Mouse (Mus musculus): ENCODE measurements at regions not wholly inside any gene's neighbourhood (a gene's known extent, or its start where the extent isn't known, plus 50 kb on each side); places are given as distances from the start of the nearest gene placed in this dataset.

GRCm38 (mm10) chr1:77959309-77959708 is 237.6 kb downstream of the Pax3 start:
- H3K4me1 ChIP-seq (ENCODE audit: control insufficient read depth in 1 of 2, insufficient read depth in 2 of 2), result peaks cover 0 to 8% of the 10 kb centered on the region in 2 experiments; a peak in 2 of 4 replicates
- in situ Hi-C loops (cut with MboI; ENCODE audit: low pct_ligation_motif_present, low pct_unique_long_range_greater_than_20kb, low sequenced_read_pairs), result no loop called here
- no peaks in the 10 kb centered on the region for H3K27me3 ChIP-seq (replicated peaks)
- H3K79me2 ChIP-seq (replicated peaks; ENCODE audit: control insufficient read depth, extremely low read depth, insufficient read depth, poor library complexity, severe bottlenecking), result no peaks in the 10 kb centered on the region
- H3K9ac ChIP-seq (ENCODE audit: insufficient read depth, low read depth), result no peak overlapping the region
- dilution Hi-C loops (cut with MboI; ENCODE audit: extremely low pct_ligation_motif_present, extremely low pct_unique_long_range_greater_than_20kb, low sequenced_read_pairs), result no loop called here
- no peak overlapping the region for H3K4me2 ChIP-seq (ENCODE audit: insufficient read depth, low read depth, poor library complexity, severe bottlenecking)
- no peak overlapping the region for H3K4me3 ChIP-seq (replicated peaks in 1 of 3; ENCODE audit: low read depth in 2 of 3, low read length in 2 of 3, poor library complexity in 1 of 3)
- TF ChIP-seq MAFK (IDR thresholded peaks at IDR 0.05; ENCODE audit: insufficient replicate concordance, low read length) (peak; percentile 37; the same call in 1 of the 2 replicates), CHD1 (IDR thresholded peaks at IDR 0.05; ENCODE audit: low read depth, low read length) (no peak)
- no peaks in the 10 kb centered on the region for H3K36me3 ChIP-seq (replicated peaks in 1 of 2; ENCODE audit: control insufficient read depth in 1 of 2, insufficient read depth in 1 of 2, low read length in 1 of 2)
- DNase-seq (ENCODE audit: extremely low read depth), result peak; percentile 22
- no peak overlapping the region for H3K27ac ChIP-seq (ENCODE audit: insufficient read depth, low read depth)
- no peaks in the 10 kb centered on the region for H3K9me3 ChIP-seq (replicated peaks; ENCODE audit: low read length)

GRCm38 (mm10) chr1:77957156-77957767 is 239.7 kb downstream of the Pax3 start:
- Histone ChIP-seq H3K4me2 (ENCODE audit: insufficient read depth, low read depth, poor library complexity, severe bottlenecking) (no peak overlapping the region), H3K36me3 (replicated peaks in 1 of 2; ENCODE audit: control insufficient read depth in 1 of 2, insufficient read depth in 1 of 2, low read length in 1 of 2) (no peaks in the 10 kb centered on the region), H3K9ac (ENCODE audit: insufficient read depth, low read depth) (no peak overlapping the region), H3K4me1 (ENCODE audit: control insufficient read depth in 1 of 2, insufficient read depth in 2 of 2) (peaks cover 0 to 8% of the 10 kb centered on the region in 2 experiments; a peak in 2 of 4 replicates), H3K27ac (ENCODE audit: insufficient read depth, low read depth) (no peak overlapping the region), H3K4me3 (replicated peaks in 1 of 3; ENCODE audit: low read depth in 2 of 3, low read length in 2 of 3, poor library complexity in 1 of 3) (no peak overlapping the region), H3K9me3 (replicated peaks; ENCODE audit: low read length) (no peaks in the 10 kb centered on the region), H3K27me3 (replicated peaks) (no peaks in the 10 kb centered on the region), H3K79me2 (replicated peaks; ENCODE audit: control insufficient read depth, extremely low read depth, insufficient read depth, poor library complexity, severe bottlenecking) (no peaks in the 10 kb centered on the region)
- dilution Hi-C loops (cut with MboI; ENCODE audit: extremely low pct_ligation_motif_present, extremely low pct_unique_long_range_greater_than_20kb, low sequenced_read_pairs) (no loop called here), in situ Hi-C loops (cut with MboI; ENCODE audit: low pct_ligation_motif_present, low pct_unique_long_range_greater_than_20kb, low sequenced_read_pairs) (no loop called here)
- TF ChIP-seq JUN (IDR thresholded peaks at IDR 0.05; ENCODE audit: insufficient read depth, low read depth, low read length) (no peak), MYC (IDR thresholded peaks at IDR 0.05; ENCODE audit: low read depth, low read length) (no peak)
- no peak for DNase-seq (ENCODE audit: extremely low read depth)

- Histone ChIP-seq H3K4me1 (ENCODE audit: control insufficient read depth in 1 of 2, insufficient read depth in 2 of 2) (peaks cover 0 to 8% of the 10 kb centered on the region in 2 experiments; a peak in 1 of 4 replicates), H3K27ac (ENCODE audit: insufficient read depth, low read depth) (no peak overlapping the region), H3K36me3 (replicated peaks in 1 of 2; ENCODE audit: control insufficient read depth in 1 of 2, insufficient read depth in 1 of 2, low read length in 1 of 2) (no peaks in the 10 kb centered on the region), H3K27me3 (replicated peaks) (peaks cover 3% of the 10 kb centered on the region), H3K79me2 (replicated peaks; ENCODE audit: control insufficient read depth, extremely low read depth, insufficient read depth, poor library complexity, severe bottlenecking) (no peaks in the 10 kb centered on the region), H3K4me3 (replicated peaks in 1 of 3; ENCODE audit: low read depth in 2 of 3, low read length in 2 of 3, poor library complexity in 1 of 3) (no peak overlapping the region), H3K9ac (ENCODE audit: insufficient read depth, low read depth) (no peak overlapping the region), H3K9me3 (replicated peaks; ENCODE audit: low read length) (no peaks in the 10 kb centered on the region), H3K4me2 (ENCODE audit: insufficient read depth, low read depth, poor library complexity, severe bottlenecking) (0 out of 2 replicates have a peak overlapping the region, but pooled peaks have one; percentile 14)
- dilution Hi-C loops (cut with MboI; ENCODE audit: extremely low pct_ligation_motif_present, extremely low pct_unique_long_range_greater_than_20kb, low sequenced_read_pairs), result no loop called here
- DNase-seq (ENCODE audit: extremely low read depth), result no peak
- TF ChIP-seq HCFC1 (IDR thresholded peaks at IDR 0.05; ENCODE audit: low read depth, low read length) (no peak), USF1 (IDR thresholded peaks at IDR 0.05; ENCODE audit: low read depth, low read length) (no peak), ETS1 (conservative IDR thresholded peaks at IDR 0.05; ENCODE audit: low read depth, low read length) (no peak), JUND (conservative IDR thresholded peaks at IDR 0.05; ENCODE audit: low read depth, low read length) (no peak), RAD21 (IDR thresholded peaks at IDR 0.05; ENCODE audit: low read depth, low read length) (no peak), ZMIZ1 (IDR thresholded peaks at IDR 0.05; ENCODE audit: low read depth, low read length) (no peak), MAX (IDR thresholded peaks at IDR 0.05; ENCODE audit: low read length) (no peak), ZNF384 (IDR thresholded peaks at IDR 0.05; ENCODE audit: low read depth, low read length) (no peak), EP300 (IDR thresholded peaks at IDR 0.05; ENCODE audit: low read length) (no peak), TCF12 (IDR thresholded peaks at IDR 0.05; ENCODE audit: low read depth, low read length) (no peak), MXI1 (IDR thresholded peaks at IDR 0.05; ENCODE audit: low read depth, low read length) (no peak)
- in situ Hi-C loops (cut with MboI; ENCODE audit: low pct_ligation_motif_present, low pct_unique_long_range_greater_than_20kb, low sequenced_read_pairs), result no loop called here
These were observed 249.0 kb downstream of the Pax3 start for GRCm38 (mm10) chr1:77947894-77948293.
